Mouse (Mus musculus): Measurements from ENCODE around the gene Ythdf1. TPM values are rescaled to one million over a fixed set of nuclear protein-coding genes. Genes with fewer than 3 reads are reported as not detected.
A peak's percentile ranks its signal among the peaks of the same experiment; 100 is the strongest.

Ythdf1 gene
- total RNA-seq (2021): 10 to 100 TPM; 54.1 to 54.2 TPM
- long read RNA-seq, experiment 1, transcript Ythdf1-201 (5 exons, 3,184 nt): major isoform, 33 of 58 reads
- long read RNA-seq, experiment 1, partial matches to known transcripts: 10 of 58 reads
- long read RNA-seq, experiment 1, other reads (novel, unspliced or antisense): 15 of 58 reads
- long read RNA-seq, experiment 2, transcript Ythdf1-201 (5 exons, 3,184 nt): major isoform, 50 of 82 reads
- long read RNA-seq, experiment 2, partial matches to known transcripts: 8 of 82 reads
- long read RNA-seq, experiment 2, other reads (novel, unspliced or antisense): 24 of 82 reads

DNA sequence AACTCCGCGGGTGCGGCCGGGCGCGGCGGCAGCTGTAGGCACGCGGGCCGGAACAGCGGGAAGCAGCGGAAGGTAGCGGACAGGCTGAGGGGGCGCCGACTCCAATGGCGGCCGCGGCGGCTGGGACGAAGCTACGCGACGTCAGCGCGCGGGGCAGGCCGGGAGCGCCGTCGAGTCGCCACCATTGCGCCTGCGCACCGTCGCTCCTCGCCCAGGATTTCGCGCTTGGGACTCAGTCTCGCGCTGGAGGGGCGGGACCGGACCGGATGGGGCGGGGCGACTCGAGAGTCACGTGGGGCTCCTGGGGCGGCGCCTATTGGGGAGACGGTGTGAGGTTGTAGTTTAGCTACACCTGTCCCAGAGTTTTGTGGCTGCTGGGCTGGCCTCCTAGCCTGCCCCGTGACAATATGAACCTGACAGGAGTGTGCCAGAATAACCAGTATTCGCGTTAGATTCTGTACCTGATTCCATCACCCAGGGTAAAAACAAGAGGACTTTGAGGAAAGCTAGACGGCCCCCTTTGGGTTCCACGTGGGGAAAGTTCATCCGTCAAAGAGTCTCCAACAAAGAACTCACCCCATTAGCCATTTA lies at the start of gene Ythdf1:
Gene Ythdf1 (minus strand): TSS at position 140 of the 591 bp plus-strand sequence.
- DNase-seq (ENCODE audit: low spot score in 2 of 2): peak; percentile 96 to 98
- no peak for TF ChIP-seq CTCF (conservative IDR thresholded peaks at IDR 0.05)
- peak within 1 kb of the TSS; percentile 97 for H3K4me3 ChIP-seq
- H3K27ac ChIP-seq: peak within 1 kb of the TSS; percentile 81

DNA sequence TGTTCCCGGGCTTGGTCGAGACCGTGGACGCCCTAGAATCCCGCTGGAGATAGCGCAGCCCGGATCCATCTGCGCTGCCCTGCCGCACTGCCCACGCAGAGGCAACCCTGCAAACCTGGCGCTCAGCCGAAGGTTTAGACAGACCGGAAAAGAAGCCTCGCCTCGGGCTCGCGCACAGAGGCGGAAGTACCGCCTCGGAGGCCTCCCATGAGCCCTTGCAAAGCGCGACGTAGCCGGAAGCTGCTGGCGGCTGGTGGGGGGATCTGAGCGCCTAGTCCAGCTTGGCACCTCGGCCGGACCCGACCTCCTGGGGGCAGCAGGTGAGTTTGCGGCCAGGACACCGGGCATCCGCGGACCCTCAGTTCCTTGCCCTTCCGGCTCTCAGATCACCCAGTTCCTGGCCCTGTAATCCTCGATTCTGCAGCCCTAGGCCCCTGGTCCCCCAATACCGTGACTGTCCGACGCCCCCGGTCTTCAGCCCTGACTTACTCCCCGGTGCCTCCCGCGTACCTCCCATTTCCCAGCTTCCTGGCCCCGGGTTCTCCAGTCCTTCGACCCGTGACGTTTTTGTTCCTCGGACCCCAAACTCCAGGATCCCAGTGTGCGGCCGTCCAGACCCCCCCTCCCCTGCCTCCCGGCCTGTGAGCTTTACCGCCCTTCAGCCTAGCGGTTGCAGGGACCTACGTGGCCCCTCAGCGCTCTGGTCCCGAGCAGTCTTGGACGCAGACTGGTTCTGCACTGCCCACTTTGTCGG lies 46.4 kb upstream of the Ythdf1 start, which contains the start of gene Arfgap1:
Gene Arfgap1 (plus strand): TSS at position 216 of the 754 bp plus-strand sequence.
- DNase-seq (ENCODE audit: low spot score in 2 of 2): peak; percentile 92
- H3K4me3 ChIP-seq: peak within 1 kb of the TSS; percentile 71
- H3K27ac ChIP-seq: peak within 1 kb of the TSS; percentile 96
- TF ChIP-seq CTCF (conservative IDR thresholded peaks at IDR 0.05): no peak; the same call in 1 of the 2 replicates

DNA sequence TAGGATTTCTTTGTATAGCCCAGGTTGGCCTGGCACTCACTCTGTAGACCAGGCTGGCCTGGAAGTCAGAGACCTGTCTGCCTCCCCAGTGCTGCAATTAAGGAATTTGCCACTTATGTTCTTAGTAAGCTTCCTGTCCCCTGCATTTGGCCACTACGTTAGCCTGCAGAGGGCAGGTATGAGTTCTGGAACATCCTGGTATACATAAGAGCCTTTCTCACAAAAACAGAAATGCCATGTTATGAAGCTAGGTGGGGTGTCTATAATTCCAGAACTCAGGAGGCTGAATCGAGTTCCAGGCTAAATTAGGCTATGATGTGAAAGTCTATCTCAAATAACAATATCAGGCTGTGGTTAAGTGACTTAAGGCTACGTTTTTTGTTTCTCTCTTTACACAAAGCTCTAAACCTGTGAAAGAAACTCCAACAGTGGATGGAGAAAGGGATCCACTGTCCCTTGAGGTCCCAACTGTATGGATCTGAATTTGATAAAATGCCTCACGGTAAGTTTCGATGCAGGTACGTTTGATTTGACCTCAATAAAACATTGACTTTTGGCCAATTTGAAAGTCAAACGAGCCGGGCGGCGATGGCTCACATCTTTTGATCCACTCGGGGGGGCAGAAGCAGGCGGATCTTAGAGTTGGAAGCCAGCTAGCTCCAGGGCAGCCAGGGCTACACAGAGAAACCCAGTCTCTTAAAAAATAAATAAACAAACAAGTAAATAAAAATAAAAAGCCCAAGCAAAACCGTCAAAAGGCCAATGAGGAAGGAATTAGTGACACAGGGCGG lies 45.5 kb upstream of the Ythdf1 start:
- H3K4me3 ChIP-seq: peak overlapping the region; percentile 71
- peak; percentile 76 for TF ChIP-seq CTCF (conservative IDR thresholded peaks at IDR 0.05)
- peak overlapping the region; percentile 96 for H3K27ac ChIP-seq
- DNase-seq (ENCODE audit: low spot score in 2 of 2): peak in 1 of 2 experiments; percentile 33

DNA sequence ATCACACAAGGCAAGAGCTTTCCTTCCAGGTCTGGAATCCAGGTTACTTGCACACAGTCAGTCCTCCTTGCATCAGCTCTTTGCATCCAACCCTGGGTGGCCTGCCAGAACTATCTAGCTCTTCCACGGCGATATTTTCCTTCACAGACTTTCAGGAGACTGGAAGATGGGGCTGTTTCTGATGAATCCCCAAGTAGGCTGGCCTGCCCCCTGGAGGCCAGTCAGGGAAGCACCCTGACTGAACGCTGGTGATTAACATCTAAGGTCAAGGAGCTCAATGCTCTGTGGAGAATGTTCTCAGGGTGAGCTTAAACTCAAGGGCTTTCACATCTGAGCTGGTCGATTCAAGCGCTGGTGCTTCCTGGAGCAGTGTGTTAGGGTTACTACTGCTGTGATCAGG lies 43.2 kb upstream of the Ythdf1 start:
- peak in 1 of 2 experiments; percentile 78 for DNase-seq (ENCODE audit: low spot score in 2 of 2)
- Histone ChIP-seq H3K4me3 (no peak overlapping the region), H3K27ac (peak overlapping the region; percentile 16; the same call in 1 of the 2 replicates)
- TF ChIP-seq CTCF (conservative IDR thresholded peaks at IDR 0.05): peak; percentile 98

DNA sequence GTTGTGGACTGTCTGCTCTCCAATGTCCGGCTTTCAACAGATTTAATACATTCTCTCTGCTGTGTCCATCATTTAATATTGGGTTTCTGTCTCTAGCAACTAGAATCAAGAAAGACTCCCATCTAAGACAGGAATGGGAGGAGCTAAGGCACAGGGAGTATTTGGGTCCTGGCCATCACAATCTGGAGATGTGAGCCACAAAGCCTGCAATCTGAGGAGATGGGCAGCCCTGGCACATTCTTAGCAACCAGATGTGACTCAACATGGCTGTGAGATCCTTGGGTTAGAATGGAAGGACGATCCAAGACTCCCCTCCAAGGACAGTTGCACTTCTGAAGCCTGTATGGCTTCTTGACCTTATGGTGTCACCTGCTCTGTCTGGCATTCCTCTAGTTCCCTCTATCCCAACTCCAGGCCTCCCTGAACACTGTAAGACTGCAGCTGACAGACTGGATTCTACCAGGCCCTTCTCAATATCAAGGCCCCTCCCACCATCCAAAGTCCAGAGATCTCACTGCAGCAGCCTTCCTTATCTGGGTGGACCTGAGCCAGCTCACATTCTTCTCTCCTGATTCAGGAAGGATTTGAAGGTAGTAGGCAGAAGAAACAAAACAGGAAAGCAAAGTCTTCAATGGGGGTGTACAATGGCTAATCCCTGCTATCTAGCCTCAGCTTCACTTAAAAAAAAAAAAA lies 42.0 kb upstream of the Ythdf1 start:
- DNase-seq (ENCODE audit: low spot score in 2 of 2): no peak
- no peak overlapping the region for H3K27ac ChIP-seq
- TF ChIP-seq CTCF (conservative IDR thresholded peaks at IDR 0.05): no peak
- H3K4me3 ChIP-seq: no peak overlapping the region

DNA sequence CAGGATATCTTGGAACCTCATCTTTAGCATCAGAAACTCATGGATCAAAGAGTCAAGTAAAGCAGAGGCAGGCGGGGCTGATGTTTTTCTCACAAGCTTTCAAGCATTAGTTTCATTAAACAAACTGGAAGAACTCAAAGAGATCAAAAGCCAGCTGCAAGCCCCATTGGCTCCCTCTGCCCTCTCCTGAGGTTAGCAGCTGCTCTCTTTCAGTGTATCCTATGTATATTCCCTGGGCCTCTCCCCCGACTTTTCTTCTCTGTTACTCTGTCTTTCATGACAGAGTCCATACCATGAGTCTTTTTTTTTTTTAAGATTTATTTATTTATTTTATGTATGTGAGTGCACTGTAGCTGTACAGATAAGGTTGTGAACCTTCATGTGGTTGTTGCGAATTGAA lies 39.4 kb upstream of the Ythdf1 start:
- no peak overlapping the region for H3K27ac ChIP-seq
- H3K4me3 ChIP-seq: no peak overlapping the region
- TF ChIP-seq CTCF (conservative IDR thresholded peaks at IDR 0.05): no peak
- DNase-seq (ENCODE audit: low spot score in 2 of 2): no peak

DNA sequence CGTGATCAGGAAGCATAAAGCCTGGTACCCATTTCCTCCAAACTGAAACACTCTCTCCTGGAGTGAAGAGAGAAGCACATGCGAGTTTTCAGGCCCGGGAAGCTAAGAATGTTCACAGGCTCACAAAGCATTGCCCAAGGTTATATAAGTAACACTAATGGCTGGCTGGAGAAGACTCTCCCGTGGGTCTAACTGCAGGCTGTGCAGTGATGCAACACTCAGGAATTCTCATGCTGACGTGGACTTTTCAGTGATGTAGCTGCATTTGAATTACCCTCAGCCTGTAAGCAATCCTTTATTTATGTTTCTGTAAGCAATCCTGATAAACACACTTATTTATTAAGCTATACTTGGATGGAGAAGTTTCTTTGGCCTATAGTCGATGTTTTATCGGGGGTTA lies 38.9 kb upstream of the Ythdf1 start:
- Histone ChIP-seq H3K27ac (no peak overlapping the region), H3K4me3 (no peak overlapping the region)
- DNase-seq (ENCODE audit: low spot score in 2 of 2): no peak
- no peak for TF ChIP-seq CTCF (conservative IDR thresholded peaks at IDR 0.05)

DNA sequence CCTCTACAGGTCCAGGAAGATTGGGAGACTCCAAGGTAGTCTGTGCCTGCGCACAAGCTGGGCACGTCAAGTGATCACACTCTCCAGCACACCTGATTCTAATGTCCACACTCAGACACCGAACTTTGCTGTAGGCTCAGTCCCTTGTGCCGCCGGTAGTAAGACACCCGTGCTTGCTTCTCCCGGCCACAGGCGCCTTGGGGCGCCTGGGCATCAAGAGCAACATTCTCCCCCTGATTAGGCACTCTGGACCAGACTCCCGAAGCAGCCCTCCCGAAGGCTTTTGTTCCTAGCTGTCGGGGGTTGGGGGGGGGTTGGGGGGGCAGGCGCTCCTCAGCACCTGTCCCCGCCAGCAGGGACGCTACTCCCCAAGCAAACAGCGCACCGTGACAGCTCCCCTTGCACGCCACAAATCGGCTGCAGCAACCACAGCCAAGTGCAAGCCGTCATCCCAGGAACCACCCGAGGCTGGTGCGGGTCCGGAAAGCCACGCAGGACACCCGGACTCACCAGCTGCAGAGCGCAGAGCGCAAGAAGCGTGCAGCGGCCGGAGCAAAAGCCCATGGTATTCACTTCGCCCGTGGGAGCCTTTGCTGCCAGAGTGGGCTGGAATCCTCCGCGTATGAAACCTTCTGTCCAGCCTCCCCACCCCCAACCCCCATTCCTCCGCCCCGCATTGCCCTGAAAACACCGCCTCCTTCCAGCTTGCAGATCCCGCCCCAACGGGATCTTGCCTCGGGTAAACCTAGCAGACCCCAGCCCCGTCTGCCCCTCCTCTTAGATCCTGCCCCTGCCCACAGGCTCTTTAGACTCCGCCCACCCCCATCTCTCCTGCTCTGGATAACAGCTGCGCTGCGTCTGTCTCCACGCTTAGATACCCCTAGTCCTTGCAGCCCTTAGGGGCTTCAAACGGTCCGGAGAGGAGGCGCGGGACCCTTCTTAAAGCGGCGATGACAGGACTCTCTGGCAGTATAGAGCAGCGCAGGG lies 33.6 kb upstream of the Ythdf1 start, which contains the start of gene Nkain4:
Gene Nkain4 (minus strand): TSS at position 639 of the 987 bp plus-strand sequence.
- peak; percentile 42 to 64 for DNase-seq (ENCODE audit: low spot score in 2 of 2)
- peak; percentile 64 for TF ChIP-seq CTCF (conservative IDR thresholded peaks at IDR 0.05)
- H3K4me3 ChIP-seq: peak within 1 kb of the TSS; percentile 80
- peak within 1 kb of the TSS; percentile 97 for H3K27ac ChIP-seq

DNA sequence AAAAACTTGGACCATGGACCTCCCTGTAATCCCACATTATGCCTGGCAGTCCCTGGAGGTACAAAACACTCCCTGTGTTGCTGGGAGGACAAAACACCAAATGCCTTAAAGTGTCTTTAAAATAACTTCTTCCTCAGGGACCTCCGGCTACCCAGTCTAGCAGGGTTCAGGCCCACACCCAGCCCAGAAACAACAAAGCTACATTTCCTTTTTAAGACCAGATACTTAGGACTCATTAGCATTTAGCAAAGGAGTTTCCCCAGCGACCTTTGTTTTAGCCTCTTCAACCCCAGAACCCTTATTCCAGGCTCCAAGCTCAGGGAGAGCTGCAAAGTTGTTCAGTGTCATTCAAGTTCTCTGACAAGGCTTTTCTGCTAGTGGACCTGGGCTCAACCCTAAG lies 32.9 kb upstream of the Ythdf1 start:
- peak overlapping the region; percentile 80 for H3K4me3 ChIP-seq
- no peak for DNase-seq (ENCODE audit: low spot score in 2 of 2)

DNA sequence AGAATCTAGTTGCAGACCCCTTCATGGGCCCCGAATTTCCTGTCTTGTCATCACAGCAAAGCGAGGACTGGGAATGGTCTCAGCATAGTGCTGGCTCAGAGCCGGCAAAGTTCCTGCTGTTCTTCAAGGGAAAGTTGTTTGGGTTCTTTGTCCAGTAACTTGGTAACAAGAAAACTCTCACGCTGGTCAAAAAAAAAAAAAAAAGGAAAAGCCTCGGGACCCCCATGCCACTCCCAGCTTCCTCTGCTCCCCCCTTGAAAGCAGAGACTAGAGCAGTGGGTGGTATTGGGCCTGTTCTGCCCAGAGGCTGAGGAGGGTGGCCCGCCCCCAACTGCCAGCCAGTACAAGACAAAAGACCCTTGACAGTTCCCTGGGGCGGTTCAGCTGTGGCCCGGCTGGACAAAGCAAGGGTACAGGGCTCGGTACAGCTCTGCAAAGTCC lies 32.0 kb upstream of the Ythdf1 start:
- TF ChIP-seq CTCF (conservative IDR thresholded peaks at IDR 0.05): no peak
- H3K27ac ChIP-seq: peak overlapping the region; percentile 97
- peak overlapping the region; percentile 80; the same call in 1 of the 2 replicates for H3K4me3 ChIP-seq
- DNase-seq (ENCODE audit: low spot score in 2 of 2): peak; percentile 41 to 46

More for the DNA sequence above, 32.9 kb upstream of the Ythdf1 start:
- no peak for TF ChIP-seq CTCF (conservative IDR thresholded peaks at IDR 0.05)
- H3K27ac ChIP-seq: peak overlapping the region; percentile 97

DNA sequence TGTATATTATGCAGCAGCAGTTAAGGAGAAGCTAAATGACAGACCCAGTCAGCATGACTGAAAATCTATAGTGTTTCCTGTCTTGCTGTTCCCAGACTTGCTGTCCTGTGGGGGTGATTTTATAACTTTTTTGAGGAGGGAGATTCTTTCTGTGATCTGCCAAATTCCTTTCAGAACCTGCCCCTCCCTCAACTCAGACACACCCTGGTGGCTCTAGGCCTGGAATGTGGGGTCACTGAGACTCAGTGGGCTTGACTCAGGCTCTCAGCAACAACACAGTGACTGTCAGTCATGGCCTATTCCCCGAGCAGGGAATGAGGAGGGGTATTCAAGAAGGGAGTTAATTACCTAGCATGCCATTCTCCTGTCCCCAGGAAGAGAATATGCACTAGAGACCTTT lies 29.2 kb upstream of the Ythdf1 start:
- DNase-seq (ENCODE audit: low spot score in 2 of 2): no peak
- no peak overlapping the region for H3K27ac ChIP-seq
- no peak for TF ChIP-seq CTCF (conservative IDR thresholded peaks at IDR 0.05)
- no peak overlapping the region for H3K4me3 ChIP-seq

Measured in layer of hippocampus, adult 2 months (tissue).